Mouse (Mus musculus) embryonic fibroblast, embryonic 13.5 days (primary cell): ENCODE data around the gene Apoa1.

Experiments used
- CTCF ChIP-seq: IDR thresholded peaks from 2 replicates; pipeline ENCODE4 v1.5.1; 2011; ENCODE audit warnings: mild to moderate bottlenecking, control low read depth, low read length, moderate library complexity, borderline replicate concordance; ENCODE audit not compliant: insufficient read depth
- POLR2A ChIP-seq: IDR thresholded peaks from 2 replicates; pipeline ENCODE4 v1.6.1; 2011; ENCODE audit warnings: low read depth, mild to moderate bottlenecking, control low read depth, low read length, moderate library complexity

- TF ChIP-seq CTCF = no peak
- no peak for TF ChIP-seq POLR2A
Measured at GRCm38 (mm10) chr9:46240526-46241153, 12.3 kb downstream of the Apoa1 start, which contains the start of gene Apoa4.
